ENCODE assay signal across 26 mouse cellular contexts in genomic region chr11:79715733-79716452, GRCm38 (mm10).
DNase-seq lines count a peak whose midpoint lies in the region; ATAC-seq and TF ChIP-seq lines count a peak whose summit lies in the region.
"Had no signal": no experiment of that assay in that cellular context is flagged by ENCODE, and none has a peak within 500 bp of the region (broad histone marks: within the 10 kb centered on the region; RNA-seq: fewer than 3 reads in every experiment).

No protein-coding gene starts in this region.

- H3K9ac ChIP-seq in kidney, embryonic 16.5 days (replicated peaks; ENCODE audit: low read length): peak overlapping the region; percentile 37
- H3K9ac ChIP-seq in neural tube, embryonic 15.5 days (replicated peaks): no peak overlapping the region
- H3K9ac ChIP-seq: embryonic facial prominence, embryonic 13.5 days; forebrain, embryonic 15.5 days; limb, embryonic 12.5 days; liver, embryonic 12.5 days; liver, postnatal 0 days; neural tube, embryonic 13.5 days had no signal

- H3K4me3 ChIP-seq in kidney, embryonic 16.5 days (ENCODE audit: low read length): no peak overlapping the region
- H3K4me3 ChIP-seq in bone marrow macrophage, adult 2 months (ENCODE audit: insufficient read depth, low read length): no peak overlapping the region
- H3K4me3 ChIP-seq in neural tube, embryonic 15.5 days (replicated peaks): no peak overlapping the region
- H3K4me3 ChIP-seq: embryonic facial prominence, embryonic 13.5 days; forebrain, embryonic 10.5 days; forebrain, embryonic 15.5 days; hindbrain, embryonic 10.5 days; left cerebral cortex, adult 2 months; limb, embryonic 12.5 days; liver, embryonic 12.5 days; neural tube, embryonic 13.5 days had no signal

- H3K27me3 ChIP-seq in kidney, embryonic 16.5 days (ENCODE audit: insufficient read depth, low read length): 0 out of 2 replicates have a peak, but pooled peaks cover 2% of the 10 kb centered on the region
- peaks cover 28% of the 10 kb centered on the region for H3K27me3 ChIP-seq in neural tube, embryonic 15.5 days (replicated peaks)

- H3K27ac ChIP-seq in kidney, embryonic 16.5 days (ENCODE audit: low read length): no peak overlapping the region
- H3K27ac ChIP-seq in bone marrow macrophage, adult 2 months (ENCODE audit: insufficient read depth, low read depth, low read length): 0 out of 2 replicates have a peak overlapping the region, but pooled peaks have one; percentile 6
- H3K27ac ChIP-seq in neural tube, embryonic 15.5 days (replicated peaks): no peak overlapping the region
- H3K27ac ChIP-seq: embryonic facial prominence, embryonic 13.5 days; forebrain, embryonic 15.5 days; hindbrain, embryonic 10.5 days; hindbrain, postnatal 0 days; left cerebral cortex, adult 2 months; limb, embryonic 12.5 days; liver, embryonic 12.5 days; neural tube, embryonic 13.5 days had no signal

- WGBS in kidney, embryonic 16.5 days: 84% methylated on average over 6 of the region's 6 CpGs
- 87% methylated on average over 6 of the region's 6 CpGs for WGBS in neural tube, embryonic 15.5 days

- TF ChIP-seq CTCF in bone marrow macrophage, adult 2 months (IDR thresholded peaks at IDR 0.05; ENCODE audit: low read depth, low read length): no peak

- no peak for TF ChIP-seq POLR2A in bone marrow macrophage, adult 2 months (IDR thresholded peaks at IDR 0.05; ENCODE audit: borderline replicate concordance, low read depth, low read length)

- ATAC-seq in kidney, embryonic 16.5 days (ENCODE audit: low FRiP score, low TSS enrichment): no peak
- no peak for ATAC-seq in neural tube, embryonic 15.5 days (ENCODE audit: low FRiP score)
- ATAC-seq: activated CD4-positive, CD25-positive, alpha-beta regulatory T cell, adult 4 months; forebrain, embryonic 15.5 days; hindbrain, postnatal 0 days; intestine, embryonic 16.5 days; liver, embryonic 12.5 days; liver, postnatal 0 days had no signal

- H3K4me2 ChIP-seq in kidney, embryonic 16.5 days (replicated peaks; ENCODE audit: low read depth, low read length): no peak overlapping the region
- no peak overlapping the region for H3K4me2 ChIP-seq in neural tube, embryonic 15.5 days
- H3K4me2 ChIP-seq: embryonic facial prominence, embryonic 13.5 days; forebrain, embryonic 15.5 days; limb, embryonic 12.5 days; liver, embryonic 12.5 days; midbrain, embryonic 11.5 days; neural tube, embryonic 13.5 days had no signal

- peaks cover 48% of the 10 kb centered on the region for H3K4me1 ChIP-seq in kidney, embryonic 16.5 days (ENCODE audit: insufficient read depth, low read length)
- H3K4me1 ChIP-seq in bone marrow macrophage, adult 2 months (ENCODE audit: control insufficient read depth, insufficient read depth, low read length): peaks cover 37% of the 10 kb centered on the region
- peaks cover 29% of the 10 kb centered on the region for H3K4me1 ChIP-seq in neural tube, embryonic 15.5 days

- no peaks in the 10 kb centered on the region for H3K9me3 ChIP-seq in kidney, embryonic 16.5 days (ENCODE audit: low read length)
- no peaks in the 10 kb centered on the region for H3K9me3 ChIP-seq in neural tube, embryonic 15.5 days (replicated peaks)
- H3K9me3 ChIP-seq: embryonic facial prominence, embryonic 13.5 days; forebrain, embryonic 10.5 days; forebrain, embryonic 15.5 days; hindbrain, embryonic 10.5 days; limb, embryonic 12.5 days; liver, embryonic 12.5 days; neural tube, embryonic 13.5 days had no signal

- peak; percentile 58 for DNase-seq in adrenal gland, adult 2 months
- no peak for DNase-seq in adrenal gland, adult 8-10 months
- DNase-seq in kidney, postnatal 10 days: no peak
- DNase-seq in 3134 (ENCODE audit: extremely low read depth, insufficient read length, low spot score): peak; percentile 65
- no peak for DNase-seq in thymus, postnatal 36 days
- DNase-seq: cerebellum, adult 11-12 months; cerebellum, postnatal 10 days; kidney, adult 8-10 months; kidney, postnatal 14 days; liver, postnatal 0 days; lung, postnatal 10 days had no signal

- no peaks in the 10 kb centered on the region for H3K36me3 ChIP-seq in kidney, embryonic 16.5 days (ENCODE audit: insufficient read depth, low read length)
- H3K36me3 ChIP-seq in neural tube, embryonic 15.5 days: no peaks in the 10 kb centered on the region
- H3K36me3 ChIP-seq: embryonic facial prominence, embryonic 13.5 days; forebrain, embryonic 10.5 days; forebrain, embryonic 15.5 days; hindbrain, embryonic 10.5 days; limb, embryonic 12.5 days; liver, embryonic 12.5 days; neural tube, embryonic 13.5 days had no signal

Comparison
In these comparisons a context has a peak if more than half of its experiments do, and no peak if none do; other contexts are left out.
1. DNase-seq: peak in adrenal gland, adult 2 months (single experiment) and 3134 (single experiment); none in adrenal gland, adult 8-10 months (single experiment), kidney, postnatal 10 days (single experiment) and thymus, postnatal 36 days (0 of 2).